Mouse (Mus musculus) large intestine, adult 2 months (tissue): ENCODE measurements around the gene Vmn2r94. TPM values are rescaled to one million over a fixed set of nuclear protein-coding genes. Genes with fewer than 3 reads are reported as not detected.

ENCODE experiments used
- DNase-seq: peaks from one replicate; pipeline ENCODE4 v3.0.0-alpha.2; 2012; ENCODE audit warnings: low read depth, low spot score
- WGBS: fragments of 180-500 bp; shearing (Covaris S2); methylation state at CpG from one replicate; pipeline ENCODE4 v1.1.7; 2018; 5-methylcytosine and 5-hydroxymethylcytosine counted together
- polyA plus RNA-seq: library from polyadenylated mRNA; depleted of rRNA; stranded (reverse); fragments of >200 nt; gene quantifications from 2 replicates; pipeline ENCODE4 v1.2.3, GENCODE M21; 2012; rRNA removed

Gene Vmn2r94
- polyA plus RNA-seq: not detected in 2 replicates

DNA sequence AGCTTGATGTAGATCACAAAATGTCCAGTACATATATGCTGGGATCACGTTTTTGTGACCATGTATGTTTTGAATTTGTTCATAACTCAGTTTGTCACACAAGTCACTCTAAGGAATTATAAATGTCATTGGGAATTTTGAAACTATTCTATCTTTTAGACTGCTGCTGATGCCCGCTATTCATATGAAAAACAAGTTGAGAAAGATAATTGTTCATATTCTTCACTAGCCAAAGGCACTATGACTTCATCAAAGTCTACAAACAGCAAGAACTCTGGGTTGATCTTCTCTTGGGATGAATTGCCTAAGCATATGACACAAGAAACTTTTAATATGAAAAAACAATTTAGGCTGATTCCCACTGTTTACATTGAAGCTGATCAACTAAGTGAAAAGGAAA lies at the start of gene Vmn2r94:
Vmn2r94 (minus strand) TSS at position 101 of the 400 bp plus-strand sequence.
- DNase-seq: no peak
- WGBS: 55% methylated on average over 2 of the region's 2 CpGs

DNA sequence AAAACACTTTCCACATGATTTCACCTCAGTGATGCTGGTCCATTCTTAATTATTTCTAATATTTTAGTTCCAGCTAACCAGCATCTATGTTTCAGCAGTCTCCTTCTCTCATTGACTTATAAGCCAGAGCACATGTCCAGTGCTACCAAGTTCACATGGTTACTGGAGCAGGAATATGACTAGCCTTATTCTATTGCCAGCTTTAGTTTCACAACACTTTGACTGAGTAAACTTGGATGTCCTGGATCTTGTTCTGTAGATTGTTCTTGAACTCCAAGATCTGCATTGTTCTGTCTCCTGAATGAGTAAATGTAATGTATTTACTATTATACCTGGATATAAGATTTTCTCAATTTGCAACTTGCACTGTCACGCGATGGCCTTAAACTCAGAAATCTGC lies 45.5 kb upstream of the Vmn2r94 start:
- WGBS: 92% methylated on average over 2 of the region's 2 CpGs
- DNase-seq: no peak

DNA sequence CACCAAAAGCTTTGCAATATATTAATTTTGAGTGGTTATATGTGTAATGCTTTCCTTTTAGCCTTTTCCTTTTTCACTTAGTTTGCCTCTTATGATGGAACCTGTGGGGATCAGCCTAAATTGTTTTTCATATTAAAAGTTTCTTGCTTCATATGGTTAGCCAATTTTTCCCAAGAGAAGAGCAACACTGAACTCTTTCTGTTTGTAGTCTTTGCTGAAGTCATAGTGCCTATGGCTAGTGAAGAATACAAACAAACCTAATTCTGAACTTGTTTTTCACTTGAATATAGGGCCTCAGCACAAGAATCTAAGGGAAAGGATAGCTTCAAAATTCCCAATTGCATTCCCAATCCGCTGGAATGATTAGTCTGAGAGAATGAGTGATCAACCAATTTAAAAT lies 20.2 kb upstream of the Vmn2r94 start, which contains the start of gene Vmn2r93:
Vmn2r93 (plus strand) TSS at position 301 of the 400 bp plus-strand sequence.
- 22% methylated on average over 1 of the region's 1 CpGs for WGBS
- no peak for DNase-seq

DNA sequence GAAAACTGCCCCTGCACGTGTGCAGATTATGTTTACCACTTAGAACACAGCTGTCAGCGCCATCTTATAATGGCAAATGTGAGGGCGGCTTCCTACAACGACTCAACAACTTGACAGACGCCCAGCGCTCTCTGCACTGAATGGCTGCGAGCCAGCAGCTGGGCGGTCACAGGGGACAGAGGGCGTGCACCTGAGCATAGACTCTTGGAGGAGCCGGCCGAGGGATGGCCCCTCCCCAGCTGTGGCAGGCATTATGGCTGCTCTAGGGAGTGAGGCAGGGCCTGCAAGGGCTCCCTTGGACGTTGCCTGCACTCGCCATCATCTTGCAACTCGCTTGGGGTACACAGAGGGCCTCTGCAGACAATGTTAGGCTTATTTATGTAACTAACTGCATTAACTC lies 40.6 kb downstream of the Vmn2r94 start:
- no peak for DNase-seq
- WGBS: 77% methylated on average over 14 of the region's 14 CpGs

DNA sequence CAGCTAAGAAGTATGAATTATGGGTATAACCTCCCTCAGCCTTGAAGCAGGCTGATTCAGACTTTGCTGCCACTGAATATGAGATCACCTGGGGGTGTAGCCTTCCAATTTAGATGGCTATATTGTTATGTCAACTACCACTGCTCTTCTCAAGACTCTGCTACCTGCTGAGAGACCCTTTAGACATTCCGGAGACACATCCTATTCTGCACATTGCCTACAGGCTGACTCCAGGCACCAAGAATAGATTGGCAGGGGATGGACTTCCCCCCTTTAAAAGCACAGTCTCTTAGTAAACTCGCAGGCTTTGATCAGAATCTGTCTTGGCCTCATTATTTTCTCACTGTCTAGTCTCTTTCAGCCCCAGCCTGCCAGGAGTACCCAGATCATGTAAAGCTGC lies 45.6 kb downstream of the Vmn2r94 start:
- DNase-seq: no peak
- 72% methylated on average over 2 of the region's 2 CpGs for WGBS

DNA sequence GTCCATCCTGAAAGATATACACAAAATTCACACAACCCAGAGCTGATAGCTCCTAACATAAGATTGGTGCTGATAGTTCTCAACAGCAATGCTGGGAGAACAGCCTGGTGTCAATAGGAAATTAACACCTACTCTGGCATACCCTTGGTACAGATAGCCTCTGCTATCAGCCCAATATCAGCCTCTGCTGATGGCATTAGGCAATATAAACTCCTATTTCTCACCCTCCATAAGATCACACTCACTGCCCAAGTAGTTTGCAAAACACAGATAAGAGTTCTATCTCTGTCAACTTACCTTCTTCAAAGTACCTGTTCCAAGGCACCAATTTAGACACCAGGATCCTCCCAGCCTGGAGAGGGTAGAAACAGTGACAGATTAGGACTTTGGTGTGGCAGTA lies 56.3 kb downstream of the Vmn2r94 start:
- DNase-seq: no peak

Other genes with a start within 250 kb of the Vmn2r94 start
- gene Vmn2r124, start 228.3 kb downstream of the Vmn2r94 start, polyA plus RNA-seq: not detected in 2 replicates
- gene Vmn2r91, start 192.7 kb downstream of the Vmn2r94 start, polyA plus RNA-seq: not detected in 2 replicates
- gene Vmn2r92, start 125.9 kb downstream of the Vmn2r94 start, polyA plus RNA-seq: not detected in 2 replicates
- not detected in 2 replicates for gene Vmn2r93, start 20.3 kb upstream of the Vmn2r94 start, polyA plus RNA-seq
- not detected in 2 replicates for gene Vmn2r95, start 146.3 kb upstream of the Vmn2r94 start, polyA plus RNA-seq